Mouse (Mus musculus): ENCODE results near the gene Gucy2g. TPM values are rescaled to one million over a fixed set of nuclear protein-coding genes. Genes with fewer than 3 reads are reported as not detected.

The Gucy2g gene
- total RNA-seq, 1 experiment: 0.09 TPM

GRCm38 (mm10) chr19:55213617-55214340, 27.3 kb downstream of the Gucy2g start:
- H3K36me3 ChIP-seq (ENCODE audit: control insufficient read depth, insufficient read depth, low read length, poor library complexity, severe bottlenecking): no peaks in the 10 kb centered on the region
- no peak for TF ChIP-seq ZNF384 (IDR thresholded peaks at IDR 0.05; ENCODE audit: low read depth, low read length)
- no peak for TF ChIP-seq MAFK (IDR thresholded peaks at IDR 0.05; ENCODE audit: insufficient read depth, low read depth, low read length)
- no peak for TF ChIP-seq HCFC1 (IDR thresholded peaks at IDR 0.05; ENCODE audit: borderline replicate concordance, insufficient read depth, low read length)
- no peak for TF ChIP-seq ZC3H11A (IDR thresholded peaks at IDR 0.05; ENCODE audit: borderline replicate concordance, low read depth, low read length)
- TF ChIP-seq CHD2 (IDR thresholded peaks at IDR 0.05; ENCODE audit: low read depth, low read length): no peak
- no peaks in the 10 kb centered on the region for H3K9me3 ChIP-seq (ENCODE audit: control insufficient read depth, insufficient read depth, low read depth, low read length)
- no peak overlapping the region for H3K9ac ChIP-seq (ENCODE audit: insufficient read depth, low read depth, low read length, poor library complexity, severe bottlenecking)
- H3K4me3 ChIP-seq (ENCODE audit: insufficient read depth in 1 of 2, low read depth in 1 of 2, low read length in 2 of 2, poor library complexity in 1 of 2, severe bottlenecking in 1 of 2): no peak overlapping the region
- no peak for DNase-seq (ENCODE audit: low read depth, low spot score)
- H3K27ac ChIP-seq (ENCODE audit: insufficient read depth, low read depth, low read length, poor library complexity, severe bottlenecking): no peak overlapping the region
- H3K4me1 ChIP-seq (ENCODE audit: control insufficient read depth in 2 of 2, insufficient read depth in 2 of 2, low read length in 2 of 2, poor library complexity in 1 of 2): no peaks in the 10 kb centered on the region; a peak in 1 of 4 replicates
- in situ Hi-C loops (cut with MboI; ENCODE audit: low sequenced_read_pairs in 2 of 2, unreplicated experiment in 2 of 2): no loop called here

DNA sequence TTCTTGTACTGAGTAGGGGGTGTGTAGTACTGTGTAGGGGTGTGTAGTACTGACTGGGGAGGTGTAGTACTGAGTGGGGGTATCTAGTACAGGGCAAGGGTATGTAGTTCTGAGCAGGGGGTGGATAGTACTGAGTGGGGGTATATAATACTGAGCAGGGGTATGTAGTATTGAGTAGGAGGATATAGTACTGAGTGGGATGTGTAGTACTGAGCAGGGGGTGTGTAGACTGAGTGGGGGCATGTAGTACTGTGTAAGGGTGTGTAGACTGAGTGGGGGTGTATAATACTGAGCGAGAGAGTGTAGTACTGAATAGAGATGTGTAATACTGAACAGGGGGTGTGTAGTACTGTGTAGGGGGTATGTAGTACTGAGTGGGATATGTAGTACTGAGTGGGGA, 29.3 kb downstream of the Gucy2g start:
- Histone ChIP-seq H3K9me3 (ENCODE audit: control insufficient read depth, insufficient read depth, low read depth, low read length) (no peaks in the 10 kb centered on the region), H3K4me1 (ENCODE audit: control insufficient read depth in 2 of 2, insufficient read depth in 2 of 2, low read length in 2 of 2, poor library complexity in 1 of 2) (peaks cover 0 to 3% of the 10 kb centered on the region in 2 experiments; a peak in 1 of 4 replicates), H3K4me3 (ENCODE audit: insufficient read depth in 1 of 2, low read depth in 1 of 2, low read length in 2 of 2, poor library complexity in 1 of 2, severe bottlenecking in 1 of 2) (no peak overlapping the region), H3K9ac (ENCODE audit: insufficient read depth, low read depth, low read length, poor library complexity, severe bottlenecking) (no peak overlapping the region), H3K27ac (ENCODE audit: insufficient read depth, low read depth, low read length, poor library complexity, severe bottlenecking) (no peak overlapping the region), H3K36me3 (ENCODE audit: control insufficient read depth, insufficient read depth, low read length, poor library complexity, severe bottlenecking) (no peaks in the 10 kb centered on the region)
- in situ Hi-C loops (cut with MboI; ENCODE audit: low sequenced_read_pairs in 2 of 2, unreplicated experiment in 2 of 2): no loop called here
- DNase-seq (ENCODE audit: low read depth, low spot score): no peak
- TF ChIP-seq ZC3H11A (IDR thresholded peaks at IDR 0.05; ENCODE audit: borderline replicate concordance, low read depth, low read length): no peak
- no peak for TF ChIP-seq ZNF384 (IDR thresholded peaks at IDR 0.05; ENCODE audit: low read depth, low read length)
- no peak for TF ChIP-seq CHD2 (IDR thresholded peaks at IDR 0.05; ENCODE audit: low read depth, low read length)
- TF ChIP-seq HCFC1 (IDR thresholded peaks at IDR 0.05; ENCODE audit: borderline replicate concordance, insufficient read depth, low read length): no peak
- no peak for TF ChIP-seq MAFK (IDR thresholded peaks at IDR 0.05; ENCODE audit: insufficient read depth, low read depth, low read length)

- Histone ChIP-seq H3K9ac (ENCODE audit: insufficient read depth, low read depth, low read length, poor library complexity, severe bottlenecking) (no peak overlapping the region), H3K27ac (ENCODE audit: insufficient read depth, low read depth, low read length, poor library complexity, severe bottlenecking) (no peak overlapping the region), H3K4me1 (ENCODE audit: control insufficient read depth in 2 of 2, insufficient read depth in 2 of 2, low read length in 2 of 2, poor library complexity in 1 of 2) (peaks cover 0 to 3% of the 10 kb centered on the region in 2 experiments; a peak in 1 of 4 replicates), H3K4me3 (ENCODE audit: insufficient read depth in 1 of 2, low read depth in 1 of 2, low read length in 2 of 2, poor library complexity in 1 of 2, severe bottlenecking in 1 of 2) (no peak overlapping the region), H3K9me3 (ENCODE audit: control insufficient read depth, insufficient read depth, low read depth, low read length) (no peaks in the 10 kb centered on the region), H3K36me3 (ENCODE audit: control insufficient read depth, insufficient read depth, low read length, poor library complexity, severe bottlenecking) (no peaks in the 10 kb centered on the region)
- in situ Hi-C loops (cut with MboI; ENCODE audit: low sequenced_read_pairs in 2 of 2, unreplicated experiment in 2 of 2): loop anchor here in 1 of 2 experiments (10.0 kb wide), 1 partner anchor 144 kb away; no protein-coding TSS in a partner anchor
- no peak for DNase-seq (ENCODE audit: low read depth, low spot score)
- TF ChIP-seq ZNF384 (IDR thresholded peaks at IDR 0.05; ENCODE audit: low read depth, low read length): no peak
These were observed 32.0 kb downstream of the Gucy2g start for GRCm38 (mm10) chr19:55209084-55209483.

GRCm38 (mm10) chr19:55208654-55209053, 32.4 kb downstream of the Gucy2g start:
- DNase-seq (ENCODE audit: low read depth, low spot score): no peak

More at GRCm38 (mm10) chr19:55208654-55209053, 32.4 kb downstream of the Gucy2g start:
- in situ Hi-C loops (cut with MboI; ENCODE audit: low sequenced_read_pairs in 2 of 2, unreplicated experiment in 2 of 2): loop anchor here in 1 of 2 experiments (10.0 kb wide), 1 partner anchor 144 kb away; no protein-coding TSS in a partner anchor
- Histone ChIP-seq H3K36me3 (ENCODE audit: control insufficient read depth, insufficient read depth, low read length, poor library complexity, severe bottlenecking) (no peaks in the 10 kb centered on the region), H3K4me1 (ENCODE audit: control insufficient read depth in 2 of 2, insufficient read depth in 2 of 2, low read length in 2 of 2, poor library complexity in 1 of 2) (peaks cover 0 to 3% of the 10 kb centered on the region in 2 experiments; a peak in 1 of 4 replicates), H3K4me3 (ENCODE audit: insufficient read depth in 1 of 2, low read depth in 1 of 2, low read length in 2 of 2, poor library complexity in 1 of 2, severe bottlenecking in 1 of 2) (no peak overlapping the region), H3K9me3 (ENCODE audit: control insufficient read depth, insufficient read depth, low read depth, low read length) (no peaks in the 10 kb centered on the region), H3K9ac (ENCODE audit: insufficient read depth, low read depth, low read length, poor library complexity, severe bottlenecking) (no peak overlapping the region), H3K27ac (ENCODE audit: insufficient read depth, low read depth, low read length, poor library complexity, severe bottlenecking) (no peak overlapping the region)
- no peak for TF ChIP-seq HCFC1 (IDR thresholded peaks at IDR 0.05; ENCODE audit: borderline replicate concordance, insufficient read depth, low read length)
- no peak for TF ChIP-seq ZC3H11A (IDR thresholded peaks at IDR 0.05; ENCODE audit: borderline replicate concordance, low read depth, low read length)
- no peak for TF ChIP-seq ZNF384 (IDR thresholded peaks at IDR 0.05; ENCODE audit: low read depth, low read length)
- TF ChIP-seq CHD2 (IDR thresholded peaks at IDR 0.05; ENCODE audit: low read depth, low read length): no peak
- TF ChIP-seq MAFK (IDR thresholded peaks at IDR 0.05; ENCODE audit: insufficient read depth, low read depth, low read length): no peak
